Mouse (Mus musculus): ENCODE data around the gene Agbl2.
"Not testable (repeated sequence)": the region's sequence is repeated elsewhere in the genome, so short reads cannot be mapped to it uniquely, and the experiment has no call there.

Agbl2 gene

GRCm38 (mm10) chr2:90810751-90811150 lies 28.2 kb downstream of the Agbl2 start:
- in situ Hi-C loops (cut with MboI, MseI), result no loop called here

GRCm38 (mm10) chr2:90815266-90815665 lies 32.7 kb downstream of the Agbl2 start:
- in situ Hi-C loops (cut with MboI, MseI), result no loop called here

GRCm38 (mm10) chr2:90816144-90816543 lies 33.6 kb downstream of the Agbl2 start:
- in situ Hi-C loops (cut with MboI, MseI), result no loop called here

- in situ Hi-C loops (cut with MboI, MseI), result no loop called here
Observed at GRCm38 (mm10) chr2:90818710-90819109, 36.2 kb downstream of the Agbl2 start.

- in situ Hi-C loops (cut with MboI, MseI), result no loop called here
Observed at GRCm38 (mm10) chr2:90820894-90821293, 38.4 kb downstream of the Agbl2 start.

- in situ Hi-C loops (cut with MboI, MseI), result no loop called here
Observed at GRCm38 (mm10) chr2:90822978-90823377, 40.5 kb downstream of the Agbl2 start.

GRCm38 (mm10) chr2:90823781-90824180 lies 41.3 kb downstream of the Agbl2 start:
- in situ Hi-C loops (cut with MboI, MseI), result no loop called here

DNA sequence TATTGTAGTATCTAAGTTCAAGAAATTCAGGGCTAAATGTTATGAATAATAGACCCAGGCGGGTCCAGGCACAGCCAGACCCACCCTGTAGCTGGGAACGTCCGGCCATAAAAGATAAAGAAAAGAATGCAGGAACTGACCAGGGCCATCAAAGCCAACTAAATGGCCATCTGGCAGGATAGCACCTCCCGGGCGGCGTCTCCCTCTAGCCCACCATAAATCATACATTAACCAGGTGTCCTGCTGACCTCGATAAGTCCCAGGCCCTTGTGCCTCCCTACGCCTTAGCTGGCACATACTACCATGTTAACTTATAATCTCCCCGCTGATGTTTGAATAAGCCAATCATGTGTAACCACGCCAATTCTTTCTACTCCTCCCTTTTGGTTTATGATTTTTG lies 42.0 kb downstream of the Agbl2 start:
- in situ Hi-C loops (cut with MboI, MseI), result not testable (repeated sequence)

DNA sequence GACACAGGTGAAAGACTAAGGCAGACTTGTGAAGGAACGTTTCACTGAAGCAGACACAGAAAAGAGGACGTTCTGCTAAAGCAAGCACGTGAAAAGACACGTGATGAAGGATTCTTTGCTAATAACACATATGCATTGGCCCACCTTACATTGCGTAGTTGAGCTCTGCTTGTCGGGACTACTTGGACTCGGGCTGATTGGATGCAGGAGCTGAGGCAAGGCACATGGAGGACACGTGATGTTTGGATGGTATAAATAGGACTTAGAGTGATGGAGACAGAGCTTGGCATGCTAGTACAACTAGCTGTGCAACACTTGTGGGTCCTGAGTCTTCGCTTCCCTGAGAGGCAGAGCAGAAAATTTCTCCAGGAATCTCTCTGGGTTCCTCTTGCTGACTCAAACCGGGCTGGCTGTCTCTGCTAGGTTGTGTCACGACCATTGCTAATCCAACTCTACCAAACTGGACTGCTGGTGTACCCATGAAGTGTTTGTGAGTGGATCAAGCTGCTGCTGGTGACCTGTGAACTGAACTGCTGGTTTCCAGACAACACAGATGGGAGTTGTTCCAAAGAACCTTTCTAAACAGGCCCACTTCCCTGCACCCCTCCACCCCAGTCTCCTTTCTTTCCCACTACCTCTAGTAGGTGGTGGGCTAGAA lies 43.1 kb downstream of the Agbl2 start:
- in situ Hi-C loops (cut with MboI, MseI), result no loop called here

GRCm38 (mm10) chr2:90828739-90829138 lies 46.2 kb downstream of the Agbl2 start:
- in situ Hi-C loops (cut with MboI, MseI), result no loop called here

GRCm38 (mm10) chr2:90833502-90833901 lies 51.0 kb downstream of the Agbl2 start:
- in situ Hi-C loops (cut with MboI, MseI), result no loop called here

GRCm38 (mm10) chr2:90838621-90839020 lies 56.1 kb downstream of the Agbl2 start:
- in situ Hi-C loops (cut with MboI, MseI), result no loop called here

GRCm38 (mm10) chr2:90843666-90844065 lies 61.1 kb downstream of the Agbl2 start:
- in situ Hi-C loops (cut with MboI, MseI), result no loop called here

GRCm38 (mm10) chr2:90844262-90844661 lies 61.7 kb downstream of the Agbl2 start:
- in situ Hi-C loops (cut with MboI, MseI), result no loop called here

- in situ Hi-C loops (cut with MboI, MseI), result no loop called here
Observed at GRCm38 (mm10) chr2:90845234-90845633, 62.7 kb downstream of the Agbl2 start.

DNA sequence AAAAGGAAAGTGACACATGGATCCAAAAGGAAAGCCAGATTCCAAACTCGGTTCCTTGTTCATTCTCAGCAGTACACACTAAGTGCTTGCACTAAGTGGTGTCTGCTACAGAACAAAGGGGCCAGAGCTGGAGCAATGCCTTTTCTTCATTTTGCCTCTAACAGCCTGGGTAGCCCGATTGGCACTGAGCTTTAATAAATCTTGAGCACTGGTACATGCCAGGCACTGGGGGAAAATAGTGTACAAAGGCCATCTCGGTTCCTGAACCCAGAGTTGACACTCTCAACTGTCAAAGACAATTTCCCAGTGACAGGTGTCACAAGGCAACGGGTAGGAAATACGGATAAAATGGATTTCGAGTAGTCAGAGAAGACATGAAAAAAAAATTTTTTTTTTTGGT lies 63.6 kb downstream of the Agbl2 start:
- in situ Hi-C loops (cut with MboI, MseI), result no loop called here

DNA sequence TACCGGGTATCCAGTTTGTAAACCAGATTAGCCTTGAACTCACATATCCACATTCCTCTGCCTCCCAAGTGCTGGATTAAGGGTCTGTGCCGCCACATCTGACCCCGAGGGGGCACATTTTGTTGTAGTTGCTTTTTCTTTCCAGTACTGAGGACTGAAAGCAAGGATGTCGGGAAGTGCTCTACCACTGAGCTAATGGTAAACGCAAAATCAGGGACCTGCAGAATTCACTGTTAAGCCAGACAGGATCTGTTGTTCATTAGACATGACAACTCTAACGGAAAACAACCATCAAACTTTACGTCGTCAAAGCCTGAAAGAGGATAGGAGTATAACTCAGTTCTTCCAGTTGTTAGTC lies 64.0 kb downstream of the Agbl2 start:
- in situ Hi-C loops (cut with MboI, MseI), result no loop called here

DNA sequence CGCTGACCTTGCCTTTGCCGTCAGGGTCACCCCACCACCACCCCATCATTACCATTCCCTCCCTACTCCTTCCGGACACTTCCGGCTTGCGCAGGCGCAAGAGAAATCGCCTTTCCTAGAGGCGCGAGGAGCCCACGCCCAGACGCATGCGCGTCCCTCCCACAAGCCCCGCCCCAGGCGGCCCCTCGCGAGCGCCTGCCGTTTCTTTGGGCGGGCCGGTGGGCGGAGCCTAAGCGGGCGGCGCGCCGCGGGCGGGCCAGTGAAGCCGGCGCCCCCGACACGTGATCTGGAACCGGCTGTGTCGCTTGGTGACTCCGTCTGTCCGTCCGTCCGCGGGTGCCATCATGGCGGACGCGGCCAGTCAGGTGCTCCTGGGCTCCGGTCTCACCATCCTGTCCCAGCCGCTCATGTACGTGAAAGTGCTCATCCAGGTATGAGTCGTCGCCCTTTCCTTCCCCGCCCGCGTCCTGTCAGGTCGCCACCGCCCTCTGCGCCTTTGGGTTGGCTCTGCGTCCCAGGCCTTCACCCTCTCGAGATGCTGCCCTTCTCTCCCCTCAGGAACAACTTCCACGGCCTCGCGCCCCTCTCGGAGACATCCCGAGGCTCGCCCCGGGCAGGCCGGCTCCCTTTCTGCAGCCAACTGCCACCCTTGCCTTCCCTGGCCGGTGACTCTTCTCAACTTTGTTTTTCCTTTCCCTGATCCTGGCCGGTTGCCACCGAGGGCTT lies 64.6 kb downstream of the Agbl2 start, which contains the start of gene Mtch2:
TSS of gene Mtch2 (plus strand) at position 201 of the 726 bp plus-strand sequence.
- in situ Hi-C loops (cut with MboI, MseI), result no loop called here

DNA sequence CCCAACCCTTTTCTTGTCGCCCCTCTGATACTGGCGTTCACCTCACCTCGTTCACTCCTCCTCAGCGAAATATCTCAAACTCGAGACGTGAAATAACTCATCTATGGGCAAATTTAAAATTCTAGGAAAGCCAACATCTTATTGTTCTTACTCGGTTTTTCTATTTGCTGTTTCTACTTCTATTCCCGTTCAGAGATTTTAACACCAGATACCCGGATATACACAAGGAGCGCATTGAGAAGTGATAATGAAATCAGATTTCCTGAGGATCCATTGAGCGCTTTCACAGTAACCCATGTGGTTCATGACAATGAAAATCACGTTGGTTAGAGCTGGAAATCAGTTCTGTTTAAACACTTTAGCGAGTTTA lies 65.1 kb downstream of the Agbl2 start:
- in situ Hi-C loops (cut with MboI, MseI), result no loop called here

DNA sequence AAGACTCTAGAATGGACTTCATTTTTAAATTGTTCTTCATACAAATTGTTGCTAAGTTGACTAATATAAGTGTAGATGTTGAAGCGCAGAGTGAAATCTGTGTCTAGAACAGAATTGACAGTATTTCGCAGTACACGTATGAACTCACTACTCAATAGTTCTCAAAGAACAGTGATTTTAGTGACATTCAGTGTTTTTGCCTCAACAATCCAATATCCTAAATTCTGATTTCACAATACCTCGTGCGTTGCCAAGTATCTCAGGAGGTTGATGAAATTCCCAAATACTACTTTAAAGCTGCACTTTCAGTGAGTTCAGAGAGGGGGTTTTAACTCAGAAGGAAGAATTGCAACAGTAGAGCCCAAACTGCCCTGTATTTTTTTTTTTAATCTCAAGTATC lies 65.8 kb downstream of the Agbl2 start:
- in situ Hi-C loops (cut with MboI, MseI), result no loop called here

DNA sequence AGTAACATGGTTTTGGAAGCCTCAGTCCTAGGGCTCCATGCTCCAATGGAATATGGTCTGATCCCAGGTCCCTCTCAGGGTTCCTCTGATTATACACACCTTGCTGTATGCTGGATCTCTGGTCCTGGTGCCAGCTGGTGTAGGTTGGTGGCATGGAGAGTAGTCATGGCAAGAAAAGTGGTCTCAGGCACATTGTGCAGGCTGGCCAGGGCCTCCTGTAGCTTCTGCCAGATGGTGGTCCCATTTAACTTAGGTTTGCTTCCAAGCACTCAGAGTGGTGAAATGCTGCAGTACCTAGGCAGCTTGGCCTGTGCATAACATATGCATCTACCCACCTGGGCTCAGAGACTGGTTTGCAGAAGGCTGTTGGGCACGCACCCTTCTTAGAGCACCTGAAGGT lies 67.9 kb downstream of the Agbl2 start:
- in situ Hi-C loops (cut with MboI, MseI), result no loop called here

- in situ Hi-C loops (cut with MboI, MseI), result no loop called here
Observed at GRCm38 (mm10) chr2:90861486-90861885, 79.0 kb downstream of the Agbl2 start.

GRCm38 (mm10) chr2:90864184-90864583 lies 81.7 kb downstream of the Agbl2 start:
- in situ Hi-C loops (cut with MboI, MseI), result no loop called here

- in situ Hi-C loops (cut with MboI, MseI), result no loop called here
Observed at GRCm38 (mm10) chr2:90866524-90866923, 84.0 kb downstream of the Agbl2 start.

Data from T-helper 2 cell (primary cell).